In genomic region chr1:158258685-158259292, GRCm38 (mm10) we compare ENCODE assay signal across 19 mouse cellular contexts.
DNase-seq lines count a peak whose midpoint lies in the region; ATAC-seq lines count a peak whose summit lies in the region.
"Had no signal": no experiment of that assay in that cellular context is flagged by ENCODE, and none has a peak within 500 bp of the region (broad histone marks: within the 10 kb centered on the region; RNA-seq: fewer than 3 reads in every experiment).

No protein-coding gene starts in this region.

- H3K9ac ChIP-seq in neural tube, embryonic 15.5 days (replicated peaks): no peak overlapping the region
- no peak overlapping the region for H3K9ac ChIP-seq in forebrain, embryonic 14.5 days (ENCODE audit: low read length)
- no peak overlapping the region for H3K9ac ChIP-seq in intestine, embryonic 15.5 days
- H3K9ac ChIP-seq: embryonic facial prominence, embryonic 12.5 days; heart, embryonic 12.5 days; hindbrain, embryonic 14.5 days had no signal

- no peak overlapping the region for H3K27ac ChIP-seq in neural tube, embryonic 15.5 days (replicated peaks)
- H3K27ac ChIP-seq in forebrain, embryonic 14.5 days (ENCODE audit: low read depth, low read length): no peak overlapping the region; the same call in 1 of the 2 replicates
- H3K27ac ChIP-seq in intestine, embryonic 15.5 days: no peak overlapping the region
- H3K27ac ChIP-seq: embryonic facial prominence, embryonic 12.5 days; heart, adult 2 months; hindbrain, embryonic 10.5 days; hindbrain, embryonic 14.5 days had no signal

- no peak overlapping the region for H3K4me2 ChIP-seq in neural tube, embryonic 15.5 days
- H3K4me2 ChIP-seq in forebrain, embryonic 14.5 days (ENCODE audit: low read length): no peak overlapping the region
- H3K4me2 ChIP-seq in intestine, embryonic 15.5 days (replicated peaks): no peak overlapping the region
- H3K4me2 ChIP-seq: embryonic facial prominence, embryonic 12.5 days; heart, embryonic 12.5 days; hindbrain, embryonic 14.5 days had no signal

- ATAC-seq in neural tube, embryonic 15.5 days (ENCODE audit: low FRiP score): 0 out of 2 replicates have a peak, but pooled peaks have one; percentile 41
- ATAC-seq in forebrain, embryonic 14.5 days: peak; percentile 58; the same call in 1 of the 2 replicates
- ATAC-seq in intestine, embryonic 15.5 days: no peak
- ATAC-seq: intestine, embryonic 16.5 days had no signal

- H3K27me3 ChIP-seq in neural tube, embryonic 15.5 days (replicated peaks): no peaks in the 10 kb centered on the region
- no peaks in the 10 kb centered on the region for H3K27me3 ChIP-seq in forebrain, embryonic 14.5 days (replicated peaks; ENCODE audit: control insufficient read depth, insufficient read depth, low read length)
- H3K27me3 ChIP-seq in intestine, embryonic 15.5 days (replicated peaks): no peaks in the 10 kb centered on the region
- H3K27me3 ChIP-seq: embryonic facial prominence, embryonic 12.5 days had no signal

- 74% methylated on average over 6 of the region's 6 CpGs for WGBS in neural tube, embryonic 15.5 days
- 26% methylated on average over 6 of the region's 6 CpGs for WGBS in forebrain, embryonic 14.5 days
- 81% methylated on average over 6 of the region's 6 CpGs for WGBS in intestine, embryonic 15.5 days

- H3K4me1 ChIP-seq in neural tube, embryonic 15.5 days: no peaks in the 10 kb centered on the region
- H3K4me1 ChIP-seq in forebrain, embryonic 14.5 days (ENCODE audit: control insufficient read depth, insufficient read depth, low read length): no peaks in the 10 kb centered on the region; the same call in 1 of the 2 replicates
- no peaks in the 10 kb centered on the region for H3K4me1 ChIP-seq in intestine, embryonic 15.5 days (replicated peaks)
- H3K4me1 ChIP-seq: embryonic facial prominence, embryonic 12.5 days; heart, embryonic 12.5 days; hindbrain, embryonic 10.5 days had no signal

- DNase-seq in heart, adult 11 months: peak; percentile 55
- DNase-seq in heart, adult 9 months (ENCODE audit: low spot score in 2 of 2): no peak
- DNase-seq in neural tube, embryonic 10.5 days (ENCODE audit: extremely low spot score, low spot score): no peak
- DNase-seq in forebrain, embryonic 14.5 days (ENCODE audit: low spot score): peak; percentile 58
- no peak for DNase-seq in lung, postnatal 14 days
- DNase-seq: adrenal gland, adult 2 months; adrenal gland, postnatal 25 days; cerebellum, adult 2 months; cerebellum, postnatal 14 days; embryo, embryonic 11 days; gastrocnemius, postnatal 10 days; heart, adult 2 months had no signal

- H3K9me3 ChIP-seq in neural tube, embryonic 15.5 days (replicated peaks): no peaks in the 10 kb centered on the region
- H3K9me3 ChIP-seq in forebrain, embryonic 14.5 days (replicated peaks; ENCODE audit: control insufficient read depth, low read length): no peaks in the 10 kb centered on the region
- no peaks in the 10 kb centered on the region for H3K9me3 ChIP-seq in intestine, embryonic 15.5 days
- H3K9me3 ChIP-seq: embryonic facial prominence, embryonic 12.5 days; heart, embryonic 12.5 days; hindbrain, embryonic 10.5 days had no signal

- no peak overlapping the region for H3K4me3 ChIP-seq in neural tube, embryonic 15.5 days (replicated peaks)
- H3K4me3 ChIP-seq in forebrain, embryonic 14.5 days (ENCODE audit: low read depth, low read length): no peak overlapping the region
- H3K4me3 ChIP-seq in intestine, embryonic 15.5 days (replicated peaks): no peak overlapping the region
- H3K4me3 ChIP-seq: embryonic facial prominence, embryonic 12.5 days; heart, adult 2 months; heart, embryonic 12.5 days; hindbrain, embryonic 10.5 days had no signal

- no peaks in the 10 kb centered on the region for H3K36me3 ChIP-seq in neural tube, embryonic 15.5 days
- no peaks in the 10 kb centered on the region for H3K36me3 ChIP-seq in forebrain, embryonic 14.5 days (ENCODE audit: control insufficient read depth, insufficient read depth, low read length)
- H3K36me3 ChIP-seq in intestine, embryonic 15.5 days: no peaks in the 10 kb centered on the region
- H3K36me3 ChIP-seq: embryonic facial prominence, embryonic 12.5 days; heart, embryonic 12.5 days; hindbrain, embryonic 10.5 days had no signal

Comparison
In these comparisons a context has a peak if more than half of its experiments do, and no peak if none do; other contexts are left out.
1. DNase-seq: peak in heart, adult 11 months (single experiment) and forebrain, embryonic 14.5 days (single experiment); none in heart, adult 9 months (0 of 2), neural tube, embryonic 10.5 days (single experiment) and lung, postnatal 14 days (single experiment).